Mouse (Mus musculus): ENCODE measurements around the gene Clcc1. TPM values are rescaled to one million over a fixed set of nuclear protein-coding genes. Genes with fewer than 3 reads are reported as not detected.
"Not testable (repeated sequence)": the region's sequence is repeated elsewhere in the genome, so short reads cannot be mapped to it uniquely, and the experiment has no call there.

The Clcc1 gene
- polyA plus RNA-seq, 1 experiment from 2014 or later, result 90.2 TPM

DNA sequence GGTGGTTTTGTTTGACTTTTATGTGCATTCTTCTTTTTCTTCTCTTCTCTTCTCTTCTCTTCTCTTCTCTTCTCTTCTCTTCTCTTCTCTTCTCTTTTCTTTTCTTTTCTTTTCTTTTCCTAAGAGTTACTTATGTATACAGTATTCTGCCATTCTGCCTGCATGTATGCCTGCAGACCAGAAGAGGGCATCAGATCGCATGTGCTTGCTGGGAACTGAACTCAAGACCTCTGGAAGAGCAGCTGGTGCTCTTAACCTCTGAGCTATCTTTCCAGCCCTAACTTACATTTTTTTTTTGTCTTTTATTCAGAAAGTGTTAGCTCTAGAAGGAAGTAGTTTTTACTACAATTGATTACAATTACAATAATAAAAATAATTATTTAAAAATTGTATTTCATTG, 7.2 kb downstream of the Clcc1 start:
- H3K27me3 ChIP-seq, result no peaks in the 10 kb centered on the region
- H3K4me3 ChIP-seq, result no peak overlapping the region
- H3K9me3 ChIP-seq, result no peaks in the 10 kb centered on the region
- WGBS, result 74% methylated on average over 1 of the region's 1 CpGs
- no peaks in the 10 kb centered on the region for H3K4me1 ChIP-seq
- H3K9ac ChIP-seq, result no peak overlapping the region
- no peak overlapping the region for H3K27ac ChIP-seq
- no peak overlapping the region for H3K4me2 ChIP-seq
- ATAC-seq (ENCODE audit: borderline replicate concordance, extremely low read depth, low FRiP score, low TSS enrichment), result no peak
- peaks cover 37% of the 10 kb centered on the region for H3K36me3 ChIP-seq

DNA sequence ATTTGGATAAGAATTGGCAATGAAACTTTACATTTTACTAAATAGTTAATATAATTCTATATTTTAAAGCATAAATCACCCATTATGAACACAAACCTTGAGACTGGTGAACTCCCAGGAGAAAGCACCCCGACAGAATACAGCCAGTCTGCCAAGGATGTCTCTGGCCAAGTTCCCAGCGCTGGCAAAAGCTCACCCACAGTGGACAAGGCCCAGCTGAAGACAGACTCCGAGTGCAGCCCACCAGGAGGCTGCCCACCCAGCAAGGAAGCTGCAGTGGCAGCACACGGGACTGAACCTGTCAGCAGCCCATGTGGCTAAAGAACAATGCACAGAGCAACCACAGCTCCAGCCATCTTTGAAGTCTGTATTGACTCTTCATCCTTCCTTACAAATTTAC, 22.9 kb downstream of the Clcc1 start:
- Histone ChIP-seq H3K36me3 (peaks cover 86% of the 10 kb centered on the region), H3K4me3 (no peak overlapping the region)
- 69% methylated on average over 4 of the region's 4 CpGs for WGBS

DNA sequence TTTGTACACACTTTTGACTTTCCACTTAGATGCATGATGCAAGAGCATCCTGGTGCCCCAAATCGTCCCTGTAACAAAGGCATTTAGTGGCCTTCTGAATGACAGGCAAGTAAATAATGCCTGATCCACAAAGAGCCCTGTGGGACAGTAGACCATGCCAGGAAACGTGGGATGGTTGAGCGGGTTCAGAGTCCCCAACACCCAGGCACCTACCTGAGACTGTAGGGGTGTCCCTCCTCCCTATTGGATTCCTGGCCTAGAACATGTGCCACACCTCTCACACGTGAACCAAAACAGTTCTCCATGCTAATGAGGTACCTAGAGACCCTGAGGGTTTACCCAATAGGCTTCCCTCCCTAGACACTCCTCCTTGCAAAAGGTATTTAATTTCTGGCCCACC, 27.3 kb downstream of the Clcc1 start:
- Histone ChIP-seq H3K4me3 (no peak overlapping the region), H3K9me3 (no peaks in the 10 kb centered on the region), H3K9ac (no peak overlapping the region), H3K4me2 (no peak overlapping the region), H3K4me1 (no peaks in the 10 kb centered on the region), H3K36me3 (peaks cover 83% of the 10 kb centered on the region), H3K27ac (no peak overlapping the region), H3K27me3 (no peaks in the 10 kb centered on the region)
- no peak for ATAC-seq (ENCODE audit: borderline replicate concordance, extremely low read depth, low FRiP score, low TSS enrichment)
- 77% methylated on average over 4 of the region's 4 CpGs for WGBS

More for the DNA sequence above, 22.9 kb downstream of the Clcc1 start:
- Histone ChIP-seq H3K9me3 (no peaks in the 10 kb centered on the region), H3K4me2 (no peak overlapping the region), H3K4me1 (no peaks in the 10 kb centered on the region), H3K9ac (no peak overlapping the region), H3K27ac (no peak overlapping the region), H3K27me3 (no peaks in the 10 kb centered on the region)
- no peak for ATAC-seq (ENCODE audit: borderline replicate concordance, extremely low read depth, low FRiP score, low TSS enrichment)

DNA sequence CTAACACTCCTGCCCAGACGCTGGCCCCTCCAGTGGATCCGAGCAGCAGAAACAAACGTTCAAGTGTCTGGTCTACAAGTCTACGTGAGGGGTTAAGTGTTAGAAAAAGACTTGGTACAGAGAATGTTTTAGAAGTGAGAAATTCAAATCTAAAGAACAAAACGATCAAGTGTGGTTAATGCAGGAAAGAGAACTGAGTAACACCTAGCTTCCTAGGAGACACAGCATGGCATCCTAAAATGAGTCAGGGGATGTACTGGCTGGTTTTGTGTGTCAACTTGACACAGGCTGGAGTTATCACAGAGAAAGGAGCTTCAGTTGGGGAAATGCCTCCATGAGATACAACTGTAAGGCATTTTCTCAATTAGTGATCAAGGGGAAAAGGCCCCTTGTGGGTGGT, 29.9 kb downstream of the Clcc1 start:
- H3K27me3 ChIP-seq; H3K27ac ChIP-seq; H3K4me3 ChIP-seq; H3K9ac ChIP-seq; ATAC-seq (ENCODE audit: borderline replicate concordance, extremely low read depth, low FRiP score, low TSS enrichment); H3K4me1 ChIP-seq; H3K9me3 ChIP-seq; H3K4me2 ChIP-seq: not testable (repeated sequence)
- peaks cover 78% of the 10 kb centered on the region for H3K36me3 ChIP-seq
- 77% methylated on average over 5 of the region's 5 CpGs for WGBS

DNA sequence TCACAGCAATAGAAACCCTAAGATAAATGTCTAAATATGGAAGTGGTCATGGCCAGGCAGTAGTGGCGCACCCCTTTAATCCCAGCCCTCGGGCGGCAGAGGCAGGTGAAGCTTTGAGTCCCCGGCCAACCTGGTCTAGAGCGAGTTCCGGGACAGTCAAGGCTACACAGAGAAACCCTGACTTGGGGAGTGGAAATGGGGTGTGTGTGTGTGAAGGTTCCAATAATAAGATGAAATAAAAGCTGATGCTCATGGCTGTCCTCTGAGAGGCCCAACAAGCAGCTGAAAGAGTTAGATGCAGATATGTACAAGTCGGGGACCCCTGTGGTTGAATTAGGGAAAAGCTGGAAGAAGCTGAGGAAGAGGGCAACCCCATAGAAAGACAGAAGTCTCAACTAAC, 32.0 kb downstream of the Clcc1 start:
- H3K36me3 ChIP-seq, result peaks cover 62% of the 10 kb centered on the region
- no peak for ATAC-seq (ENCODE audit: borderline replicate concordance, extremely low read depth, low FRiP score, low TSS enrichment)
- H3K27me3 ChIP-seq, result no peaks in the 10 kb centered on the region
- no peak overlapping the region for H3K4me3 ChIP-seq
- H3K9ac ChIP-seq, result no peak overlapping the region
- WGBS, result 93% methylated on average over 7 of the region's 7 CpGs
- no peak overlapping the region for H3K4me2 ChIP-seq
- H3K9me3 ChIP-seq, result no peaks in the 10 kb centered on the region
- no peak overlapping the region for H3K27ac ChIP-seq
- H3K4me1 ChIP-seq, result no peaks in the 10 kb centered on the region

DNA sequence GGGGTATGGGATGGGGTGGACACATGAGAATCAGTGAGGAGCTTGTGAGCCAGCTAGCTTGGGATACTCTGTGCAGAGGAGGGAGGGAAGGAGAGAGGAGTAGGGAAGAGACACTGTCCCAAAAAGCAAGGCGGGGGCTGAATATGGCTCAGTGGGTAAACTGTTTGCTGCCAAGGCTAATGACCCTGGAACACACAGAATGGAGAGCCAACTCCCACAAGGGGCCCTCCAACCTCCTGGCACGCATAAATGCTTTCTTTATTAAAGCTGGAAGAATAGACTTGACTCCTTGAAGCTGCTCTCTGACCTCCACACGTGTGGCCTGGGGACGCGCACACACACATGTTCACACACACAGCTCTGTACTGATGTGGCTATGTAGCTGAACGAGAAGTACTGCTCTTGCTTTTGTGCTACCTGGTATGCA, 35.3 kb downstream of the Clcc1 start:
- H3K9ac ChIP-seq, result no peak overlapping the region
- H3K4me1 ChIP-seq, result no peaks in the 10 kb centered on the region
- no peak overlapping the region for H3K27ac ChIP-seq
- no peaks in the 10 kb centered on the region for H3K27me3 ChIP-seq
- H3K9me3 ChIP-seq, result no peaks in the 10 kb centered on the region
- 77% methylated on average over 6 of the region's 6 CpGs for WGBS
- peaks cover 39% of the 10 kb centered on the region for H3K36me3 ChIP-seq
- no peak for ATAC-seq (ENCODE audit: borderline replicate concordance, extremely low read depth, low FRiP score, low TSS enrichment)
- no peak overlapping the region for H3K4me2 ChIP-seq
- no peak overlapping the region for H3K4me3 ChIP-seq

DNA sequence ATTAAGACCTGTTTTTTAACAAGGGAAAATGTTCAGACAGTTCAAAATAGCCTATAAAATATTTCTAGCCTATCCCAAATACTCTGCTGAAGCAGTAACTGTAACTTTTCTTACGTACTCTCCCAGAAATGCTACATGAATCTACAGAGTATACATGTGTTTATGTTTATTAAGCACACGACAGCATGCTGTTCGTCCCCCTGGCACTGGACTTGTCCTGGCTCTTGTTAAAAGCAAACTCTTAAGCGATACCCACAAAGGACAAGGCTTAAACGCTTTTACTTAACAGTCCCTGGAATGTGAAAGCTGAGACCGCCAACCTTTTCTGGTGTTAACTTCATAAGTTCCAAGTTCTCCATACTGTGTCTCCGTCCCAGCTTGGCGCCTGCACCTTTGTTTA, 35.7 kb downstream of the Clcc1 start:
- no peaks in the 10 kb centered on the region for H3K9me3 ChIP-seq
- H3K36me3 ChIP-seq, result peaks cover 38% of the 10 kb centered on the region
- H3K27ac ChIP-seq, result 0 out of 2 replicates have a peak overlapping the region, but pooled peaks have one; percentile 12
- no peaks in the 10 kb centered on the region for H3K27me3 ChIP-seq
- WGBS, result 65% methylated on average over 8 of the region's 8 CpGs
- no peak overlapping the region for H3K4me3 ChIP-seq
- no peak overlapping the region for H3K9ac ChIP-seq
- no peaks in the 10 kb centered on the region for H3K4me1 ChIP-seq
- ATAC-seq (ENCODE audit: borderline replicate concordance, extremely low read depth, low FRiP score, low TSS enrichment), result no peak
- H3K4me2 ChIP-seq, result no peak overlapping the region

DNA sequence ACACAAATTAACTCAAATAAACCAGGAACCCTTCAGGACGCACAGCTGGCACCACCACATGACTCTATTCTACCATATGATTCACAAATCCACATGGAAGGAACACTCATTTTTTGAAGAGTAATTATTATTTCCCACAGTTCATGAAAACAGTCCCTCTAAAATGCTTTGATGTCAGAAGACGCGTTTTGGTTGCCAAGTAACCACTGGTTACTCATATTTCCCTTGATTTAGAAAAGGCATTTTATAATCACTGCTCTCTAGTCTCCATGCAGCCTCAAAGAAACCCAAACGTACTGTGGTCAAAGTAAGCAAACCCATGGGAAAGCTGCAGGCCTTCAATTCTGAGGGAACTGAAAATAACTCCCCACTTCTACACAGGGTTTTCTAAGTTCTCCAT, 36.3 kb downstream of the Clcc1 start:
- H3K36me3 ChIP-seq, result peaks cover 40% of the 10 kb centered on the region
- no peaks in the 10 kb centered on the region for H3K27me3 ChIP-seq
- no peak overlapping the region for H3K27ac ChIP-seq
- 56% methylated on average over 4 of the region's 4 CpGs for WGBS
- H3K9ac ChIP-seq, result no peak overlapping the region
- H3K9me3 ChIP-seq, result no peaks in the 10 kb centered on the region
- H3K4me1 ChIP-seq, result no peaks in the 10 kb centered on the region
- no peak for ATAC-seq (ENCODE audit: borderline replicate concordance, extremely low read depth, low FRiP score, low TSS enrichment)
- H3K4me3 ChIP-seq, result no peak overlapping the region
- no peak overlapping the region for H3K4me2 ChIP-seq

DNA sequence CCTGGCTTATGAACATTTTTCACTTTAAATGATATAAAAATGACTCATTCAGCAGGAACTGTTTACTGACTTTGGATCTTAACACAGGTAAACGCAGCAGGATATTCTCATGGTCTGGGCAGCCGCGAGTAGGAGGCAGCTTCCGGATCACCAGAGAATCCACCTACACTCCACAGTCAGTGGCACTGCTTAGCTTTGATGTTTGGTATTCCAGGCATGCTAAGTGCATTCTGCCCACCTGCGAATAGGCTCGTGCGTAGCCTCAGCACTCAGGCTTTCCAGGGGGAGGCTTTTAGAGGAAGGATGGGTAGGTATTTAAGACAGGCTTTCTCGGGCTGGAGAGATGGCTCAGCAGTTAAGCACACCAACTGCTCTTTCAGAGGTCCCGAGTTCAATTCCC, 40.6 kb downstream of the Clcc1 start:
- no peaks in the 10 kb centered on the region for H3K4me1 ChIP-seq
- H3K4me2 ChIP-seq, result no peak overlapping the region
- no peaks in the 10 kb centered on the region for H3K9me3 ChIP-seq
- 0 out of 2 replicates have a peak overlapping the region, but pooled peaks have one; percentile 19 for H3K27ac ChIP-seq
- 50% methylated on average over 9 of the region's 9 CpGs for WGBS
- H3K9ac ChIP-seq, result no peak overlapping the region
- H3K4me3 ChIP-seq, result no peak overlapping the region
- ATAC-seq (ENCODE audit: borderline replicate concordance, extremely low read depth, low FRiP score, low TSS enrichment), result peak; percentile 81; the same call in 1 of the 2 replicates
- H3K27me3 ChIP-seq, result no peaks in the 10 kb centered on the region
- peaks cover 39% of the 10 kb centered on the region for H3K36me3 ChIP-seq

DNA sequence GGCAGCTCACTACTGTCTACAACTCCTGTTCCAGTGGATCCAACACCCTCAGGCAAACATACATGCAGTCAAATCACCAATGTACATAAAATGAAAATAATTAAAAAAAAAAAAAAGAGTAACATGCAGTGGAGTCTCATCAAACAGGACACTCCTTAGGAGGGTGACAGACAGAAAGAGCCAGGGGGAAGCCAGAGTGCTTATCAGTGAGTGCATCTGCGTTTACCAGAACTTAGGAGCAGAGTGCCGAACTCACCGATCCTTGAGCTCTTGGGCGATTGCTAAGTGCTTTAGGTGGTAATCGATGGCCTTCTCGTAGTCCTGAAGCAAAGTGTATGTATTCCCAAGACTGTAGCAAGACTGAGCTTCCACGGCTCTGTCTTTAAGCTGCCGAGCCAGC, 44.9 kb downstream of the Clcc1 start:
- no peak overlapping the region for H3K4me2 ChIP-seq
- H3K36me3 ChIP-seq, result peaks cover 61% of the 10 kb centered on the region
- no peak overlapping the region for H3K27ac ChIP-seq
- no peaks in the 10 kb centered on the region for H3K27me3 ChIP-seq
- no peak overlapping the region for H3K4me3 ChIP-seq
- ATAC-seq (ENCODE audit: borderline replicate concordance, extremely low read depth, low FRiP score, low TSS enrichment), result no peak
- 89% methylated on average over 8 of the region's 8 CpGs for WGBS
- H3K9me3 ChIP-seq, result no peaks in the 10 kb centered on the region
- no peaks in the 10 kb centered on the region for H3K4me1 ChIP-seq
- H3K9ac ChIP-seq, result no peak overlapping the region

DNA sequence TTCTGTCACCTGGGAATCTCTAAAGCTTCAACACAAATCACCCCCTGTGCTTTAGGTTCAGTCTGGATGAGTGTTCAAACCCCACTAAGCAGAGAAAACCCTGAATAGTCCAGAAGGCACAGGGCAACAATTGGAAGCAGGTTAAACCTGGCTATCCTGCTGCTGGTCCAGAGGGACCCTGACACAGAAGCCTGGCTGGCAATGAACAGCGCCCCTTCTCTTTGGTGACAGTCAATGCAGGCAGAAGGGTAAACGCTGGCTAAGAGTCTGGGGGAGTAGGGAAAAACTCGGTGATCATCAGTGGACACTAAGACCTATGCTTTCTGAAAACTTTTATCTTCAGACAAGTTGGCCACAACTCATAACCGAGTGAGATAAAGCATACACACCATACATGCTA, 46.1 kb downstream of the Clcc1 start:
- Histone ChIP-seq H3K36me3 (peaks cover 56% of the 10 kb centered on the region), H3K4me3 (no peak overlapping the region), H3K9me3 (no peaks in the 10 kb centered on the region), H3K27me3 (no peaks in the 10 kb centered on the region), H3K4me1 (0 out of 2 replicates have a peak, but pooled peaks cover 3% of the 10 kb centered on the region), H3K27ac (no peak overlapping the region), H3K4me2 (no peak overlapping the region), H3K9ac (no peak overlapping the region)
- ATAC-seq (ENCODE audit: borderline replicate concordance, extremely low read depth, low FRiP score, low TSS enrichment), result no peak
- 87% methylated on average over 4 of the region's 4 CpGs for WGBS

DNA sequence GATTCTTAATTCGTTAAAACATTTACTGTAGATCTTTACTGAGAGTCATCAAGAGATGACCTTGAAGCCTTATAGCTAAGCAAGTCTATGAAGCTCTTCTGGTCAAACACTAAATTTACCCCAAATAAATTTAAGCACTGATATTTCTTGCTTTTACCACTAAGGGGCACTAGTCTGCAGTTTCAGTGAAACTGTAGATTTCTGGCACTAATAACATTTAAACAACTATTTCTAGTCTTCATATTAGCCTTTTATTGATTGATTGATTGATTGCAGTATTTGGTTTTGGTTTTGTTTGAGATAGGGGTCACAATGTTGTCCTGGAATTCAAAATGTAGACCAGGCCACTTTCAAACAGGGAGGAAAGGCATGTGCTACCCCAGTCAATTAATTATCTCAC, 47.5 kb downstream of the Clcc1 start:
- no peak overlapping the region for H3K27ac ChIP-seq
- 81% methylated on average over 1 of the region's 1 CpGs for WGBS
- ATAC-seq (ENCODE audit: borderline replicate concordance, extremely low read depth, low FRiP score, low TSS enrichment), result no peak
- H3K4me1 ChIP-seq, result 0 out of 2 replicates have a peak, but pooled peaks cover 3% of the 10 kb centered on the region
- peaks cover 52% of the 10 kb centered on the region for H3K36me3 ChIP-seq
- H3K4me2 ChIP-seq, result no peak overlapping the region
- no peak overlapping the region for H3K9ac ChIP-seq
- H3K9me3 ChIP-seq, result no peaks in the 10 kb centered on the region
- no peaks in the 10 kb centered on the region for H3K27me3 ChIP-seq
- no peak overlapping the region for H3K4me3 ChIP-seq

DNA sequence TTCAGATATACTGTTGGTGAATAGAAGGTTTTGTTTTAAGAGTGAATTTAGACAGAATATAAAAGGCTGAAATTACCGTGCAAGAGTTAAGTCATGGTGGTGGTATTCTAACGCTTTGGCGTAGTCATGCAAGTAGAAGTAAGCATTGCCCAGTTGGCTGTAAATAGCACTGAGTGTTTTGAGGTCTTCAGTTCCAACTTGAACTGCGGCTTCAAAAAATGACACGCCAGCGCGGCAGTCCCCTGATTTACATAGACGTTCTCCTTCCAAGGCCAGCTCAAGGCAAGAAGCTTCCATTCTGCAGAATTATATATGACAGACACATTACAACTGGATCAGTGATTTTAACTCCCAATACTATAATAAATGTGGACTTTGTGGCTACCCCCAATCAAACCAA, 49.1 kb downstream of the Clcc1 start:
- H3K9ac ChIP-seq, result no peak overlapping the region
- 91% methylated on average over 8 of the region's 8 CpGs for WGBS
- H3K4me3 ChIP-seq, result no peak overlapping the region
- H3K27ac ChIP-seq, result no peak overlapping the region
- no peaks in the 10 kb centered on the region for H3K9me3 ChIP-seq
- no peaks in the 10 kb centered on the region for H3K27me3 ChIP-seq
- H3K4me1 ChIP-seq, result 0 out of 2 replicates have a peak, but pooled peaks cover 3% of the 10 kb centered on the region
- peaks cover 43% of the 10 kb centered on the region for H3K36me3 ChIP-seq
- no peak for ATAC-seq (ENCODE audit: borderline replicate concordance, extremely low read depth, low FRiP score, low TSS enrichment)
- H3K4me2 ChIP-seq, result no peak overlapping the region
